Mouse (Mus musculus) lung, postnatal 14 days (tissue): ENCODE data around the gene Pnpla5.

Experiments
- DNase-seq: peaks from one replicate; pipeline ENCODE4 v3.0.0; 2021

Pnpla5 gene

GRCm38 (mm10) chr15:84065140-84065539, 57.8 kb downstream of the Pnpla5 start, which contains the start of gene Efcab6:
Gene Efcab6, minus strand, starts transcription at chr15:84065379.
- DNase-seq = no peak
